Mouse (Mus musculus) neural tube, embryonic 15.5 days (tissue): ENCODE measurements around the gene Dppa1. TPM values are rescaled to one million over a fixed set of nuclear protein-coding genes. Genes with fewer than 3 reads are reported as not detected.

Experiments used
- polyA plus RNA-seq: library from polyadenylated mRNA; unstranded; fragments of >200 nt; fragmentation: Nextera tagmentation; extraction: Ambion mirVana; gene quantifications from 2 replicates; pipeline ENCODE4 v1.2.1, GENCODE M21; 2015

The Dppa1 gene
- polyA plus RNA-seq, 1 experiment from 2014 or later: not detected

Other genes starting within 250 kb of the Dppa1 start
- gene Itk, start 239.7 kb downstream of the Dppa1 start, polyA plus RNA-seq: 2.3 TPM in 1 of 2 replicates, not detected in the other
- not detected in 2 replicates for gene Fam71b, start 232.7 kb downstream of the Dppa1 start, polyA plus RNA-seq
- gene Med7, start 192.3 kb downstream of the Dppa1 start, polyA plus RNA-seq: 64.0 and 66.6 TPM in 2 replicates
- gene Havcr2, start 174.3 kb downstream of the Dppa1 start, polyA plus RNA-seq: 0.29 and 0.36 TPM in 2 replicates
- not detected in 2 replicates for gene Gm12169, start 105.0 kb downstream of the Dppa1 start, polyA plus RNA-seq
- gene BC053393, start 57.7 kb downstream of the Dppa1 start, polyA plus RNA-seq: not detected in 2 replicates
- gene Timd2, start 77.8 kb upstream of the Dppa1 start, polyA plus RNA-seq: not detected in 2 replicates
- gene Havcr1, start 105.8 kb upstream of the Dppa1 start, polyA plus RNA-seq: 0.09 TPM in 1 of 2 replicates, not detected in the other
- gene Timd4, start 181.5 kb upstream of the Dppa1 start, polyA plus RNA-seq: 0.40 TPM in 1 of 2 replicates, not detected in the other